Mouse (Mus musculus) brain, embryonic 14.5 days (tissue): ENCODE measurements around the gene Itgb3bp.

Experiments used
- CTCF ChIP-seq: fragments of 200-500 bp; IDR thresholded peaks from 2 replicates; pipeline ENCODE4 v1.5.1; 2012; ENCODE audit warnings: inconsistent platforms, mild to moderate bottlenecking, moderate library complexity, borderline replicate concordance; ENCODE audit not compliant: insufficient read depth, insufficient read length; ENCODE audit errors: extremely low read depth
- POLR2A ChIP-seq: fragments of 200-500 bp; IDR thresholded peaks from 2 replicates; pipeline ENCODE4 v1.6.1; 2012; ENCODE audit warnings: mild to moderate bottlenecking, inconsistent platforms, borderline replicate concordance; ENCODE audit not compliant: poor library complexity, insufficient read depth, insufficient read length, severe bottlenecking; ENCODE audit errors: extremely low read depth

- TF ChIP-seq CTCF (no peak), POLR2A (no peak)
These were observed 1.1 kb downstream of the Itgb3bp start for GRCm38 (mm10) chr4:99928521-99928920.
